Mouse (Mus musculus) gonadal fat pad, adult 2 months (tissue): ENCODE measurements around the gene Igfbp1. TPM values are rescaled to one million over a fixed set of nuclear protein-coding genes. Genes with fewer than 3 reads are reported as not detected.

Experiments used
- DNase-seq: peaks from one replicate; pipeline ENCODE4 v3.0.0-alpha.2; 2012; ENCODE audit warnings: low read depth
- polyA plus RNA-seq: library from polyadenylated mRNA; depleted of rRNA; stranded (reverse); fragments of >200 nt; gene quantifications from 2 replicates; pipeline ENCODE4 v1.2.3, GENCODE M21; 2012; rRNA removed

Gene Igfbp1
- polyA plus RNA-seq, 1 experiment = 0.36 TPM

GRCm38 (mm10) chr11:7234436-7234835 lies 36.9 kb downstream of the Igfbp1 start:
- DNase-seq = no peak

- DNase-seq = no peak
Observed at GRCm38 (mm10) chr11:7234981-7235609, 37.5 kb downstream of the Igfbp1 start.

GRCm38 (mm10) chr11:7236751-7237150 lies 39.2 kb downstream of the Igfbp1 start:
- DNase-seq = no peak

GRCm38 (mm10) chr11:7237712-7238111 lies 40.1 kb downstream of the Igfbp1 start:
- no peak for DNase-seq

- DNase-seq = no peak
Observed at GRCm38 (mm10) chr11:7238546-7238945, 41.0 kb downstream of the Igfbp1 start.

- DNase-seq = no peak
Observed at GRCm38 (mm10) chr11:7239041-7239740, 41.6 kb downstream of the Igfbp1 start.

GRCm38 (mm10) chr11:7244782-7245181 lies 47.2 kb downstream of the Igfbp1 start:
- DNase-seq = no peak

GRCm38 (mm10) chr11:7250415-7250814 lies 52.8 kb downstream of the Igfbp1 start:
- DNase-seq = no peak

GRCm38 (mm10) chr11:7250870-7251269 lies 53.3 kb downstream of the Igfbp1 start:
- DNase-seq = no peak

Other genes with a start within 250 kb of the Igfbp1 start
- 0.49 and 1.0 TPM in 2 replicates for gene Adcy1, start 134.3 kb upstream of the Igfbp1 start, polyA plus RNA-seq
- gene Gm11985, start 9.2 kb upstream of the Igfbp1 start, polyA plus RNA-seq = not detected in 2 replicates
- 26.4 and 31.1 TPM in 2 replicates for gene Igfbp3, start 16.1 kb downstream of the Igfbp1 start, polyA plus RNA-seq